Mouse (Mus musculus) lung, adult 2 months (tissue): ENCODE measurements around the gene Tbc1d12.

Experiments used
- CTCF ChIP-seq: fragments of 200-500 bp; IDR thresholded peaks from 2 replicates; pipeline ENCODE4 v1.5.1; 2011; ENCODE audit warnings: mild to moderate bottlenecking, low read length, control low read depth; ENCODE audit not compliant: insufficient read depth
- POLR2A ChIP-seq: fragments of 200-500 bp; IDR thresholded peaks from 2 replicates; pipeline ENCODE4 v1.6.1; 2011; ENCODE audit warnings: low read depth, mild to moderate bottlenecking, control low read depth, low read length, borderline replicate concordance; ENCODE audit errors: extremely low read depth

DNA sequence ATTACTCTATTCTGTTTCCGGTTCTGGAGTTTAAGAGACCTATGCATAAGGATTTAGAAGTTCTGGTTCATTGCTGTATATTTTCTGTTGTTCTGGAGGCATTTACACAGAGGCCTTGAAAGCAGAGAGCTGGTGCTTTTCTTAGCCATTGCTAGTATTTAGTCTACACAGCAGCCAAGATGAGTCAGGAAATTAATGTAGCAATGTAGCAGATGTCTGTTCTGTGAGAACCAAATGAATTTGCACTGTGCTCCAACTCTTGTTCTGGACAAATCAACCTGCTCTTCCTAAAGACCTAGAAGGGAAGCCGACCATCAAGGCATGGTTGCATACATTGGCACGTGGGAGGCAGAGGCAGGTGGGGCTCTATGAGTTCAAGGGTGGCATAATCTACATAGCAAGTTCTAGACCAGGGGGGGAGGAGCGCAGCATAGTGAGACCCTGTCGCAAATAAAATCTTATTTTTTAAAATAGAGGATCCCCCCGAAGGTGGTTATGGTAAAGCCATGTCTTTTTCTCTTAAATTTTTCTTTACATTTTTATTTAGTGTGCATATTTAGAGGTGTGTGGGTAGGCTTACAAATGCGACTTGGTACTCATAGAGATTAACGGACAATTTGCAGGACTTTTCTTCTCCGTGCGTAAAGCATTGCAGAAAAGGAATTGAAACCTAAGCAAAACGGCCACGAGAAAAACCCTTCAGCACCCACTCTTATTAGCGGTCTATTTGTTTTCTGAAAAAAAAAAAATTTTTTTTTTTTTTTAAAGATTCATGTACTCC lies 93.3 kb downstream of the Tbc1d12 start:
- TF ChIP-seq CTCF = no peak
- no peak for TF ChIP-seq POLR2A
